Mouse (Mus musculus): Measurements from ENCODE around the gene Ppp1r37.
A peak's percentile ranks its signal among the peaks of the same experiment; 100 is the strongest.
"Not testable (repeated sequence)": the region's sequence is repeated elsewhere in the genome, so short reads cannot be mapped to it uniquely, and the experiment has no call there.

The Ppp1r37 gene

GRCm38 (mm10) chr7:19562643-19563410, at the start of gene Ppp1r37:
TSS of gene Ppp1r37 (minus strand) at chr7:19563076.
- DNase-seq, result no peak

DNA sequence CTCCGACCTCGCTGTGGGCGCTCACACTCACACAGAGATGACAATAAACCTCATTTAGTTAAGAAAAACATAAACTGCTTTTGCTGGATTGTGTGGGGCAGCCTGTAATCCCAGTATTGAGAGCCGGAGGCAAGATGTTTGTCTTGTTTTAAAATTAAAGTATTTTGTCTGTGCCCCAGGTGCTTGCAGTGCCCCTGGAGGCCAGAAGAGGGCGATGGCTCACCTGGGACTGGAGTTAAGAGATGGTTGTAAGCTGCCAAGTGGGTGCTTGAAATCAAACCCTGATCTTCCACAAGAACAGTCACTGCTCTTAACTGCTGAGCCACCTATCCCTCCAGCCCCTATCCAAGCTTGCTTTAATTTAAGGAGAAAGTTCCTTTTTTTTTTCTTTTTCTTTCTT, 48.1 kb upstream of the Ppp1r37 start:
- DNase-seq, result no peak

DNA sequence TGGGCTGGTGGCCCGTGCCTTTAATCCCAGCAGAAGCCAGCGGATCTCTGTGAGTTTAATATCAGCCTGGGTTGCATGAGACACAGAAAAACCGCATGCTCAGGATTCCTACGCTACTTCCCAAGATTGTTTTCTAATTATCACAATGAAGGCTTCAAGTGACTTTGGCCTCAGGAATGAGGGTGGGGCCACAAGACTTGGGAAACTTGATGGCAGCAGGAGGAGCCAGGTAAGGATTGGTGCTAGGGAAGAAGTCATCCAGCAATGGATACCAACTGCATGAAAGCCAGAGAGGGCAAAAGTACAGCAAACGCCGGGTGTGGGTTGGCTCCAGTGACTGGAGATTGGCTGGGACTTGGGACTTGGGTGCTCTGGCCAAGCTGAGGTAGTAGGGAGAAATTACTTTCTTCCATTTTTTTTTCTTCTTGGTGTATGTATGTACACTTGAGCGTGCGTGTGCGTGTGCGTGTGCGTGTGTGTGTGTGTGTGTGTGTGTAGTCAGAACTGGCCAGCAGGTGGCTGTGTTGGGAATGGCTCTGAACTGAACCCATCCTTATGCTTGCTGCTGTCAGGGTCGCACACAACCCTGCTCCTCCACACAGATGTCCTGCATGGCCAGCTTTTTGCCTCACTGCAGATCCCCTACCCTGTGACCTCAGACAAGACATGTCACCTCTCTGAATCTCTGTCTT, 46.9 kb upstream of the Ppp1r37 start:
- DNase-seq, result no peak

DNA sequence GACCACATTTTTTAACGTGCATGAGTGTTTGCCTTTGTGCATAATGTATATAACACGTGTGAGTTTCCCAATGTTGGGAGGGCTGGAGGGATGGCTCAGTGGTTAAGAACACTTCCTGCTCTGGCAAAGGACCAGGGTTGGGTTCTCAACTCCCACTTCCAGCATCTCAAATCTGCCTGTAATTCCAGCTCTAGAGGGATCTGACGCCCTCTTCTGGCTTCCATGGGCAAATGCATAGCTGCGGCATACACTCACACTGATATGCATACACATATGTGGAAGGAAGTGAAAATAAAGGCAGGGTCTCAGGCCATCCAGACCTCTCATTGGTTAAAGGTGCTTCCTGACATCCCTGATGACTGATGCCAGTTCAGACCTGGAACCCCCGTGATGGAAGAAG, 44.4 kb upstream of the Ppp1r37 start:
- DNase-seq, result no peak

DNA sequence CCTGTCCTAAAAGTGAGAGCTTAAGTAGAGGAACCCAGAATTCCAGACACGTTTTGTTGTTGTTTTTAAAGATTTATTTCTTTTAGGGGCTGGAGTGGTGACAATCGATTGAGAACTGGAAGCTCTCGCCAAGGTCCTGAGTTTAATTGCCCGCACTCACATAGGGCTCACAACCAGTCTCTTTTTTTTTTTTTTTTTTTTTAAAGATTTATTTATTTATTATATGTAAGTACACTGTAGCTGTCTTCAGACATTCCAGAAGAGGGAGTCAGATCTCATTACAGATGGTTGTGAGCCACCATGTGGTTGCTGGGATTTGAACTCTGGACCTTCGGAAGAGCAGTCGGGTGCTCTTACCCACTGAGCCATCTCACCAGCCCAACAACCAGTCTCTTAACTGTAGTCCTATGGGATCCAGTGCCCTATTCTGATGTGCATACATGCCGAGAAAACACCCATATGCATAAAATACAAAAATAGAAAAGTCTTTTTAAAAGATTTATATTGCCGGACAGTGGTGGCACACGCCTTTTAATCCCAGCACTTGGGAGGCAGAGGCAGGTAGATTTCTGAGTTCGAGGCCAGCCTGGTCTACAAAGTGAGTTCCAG, 41.8 kb upstream of the Ppp1r37 start:
- not testable (repeated sequence) for DNase-seq

DNA sequence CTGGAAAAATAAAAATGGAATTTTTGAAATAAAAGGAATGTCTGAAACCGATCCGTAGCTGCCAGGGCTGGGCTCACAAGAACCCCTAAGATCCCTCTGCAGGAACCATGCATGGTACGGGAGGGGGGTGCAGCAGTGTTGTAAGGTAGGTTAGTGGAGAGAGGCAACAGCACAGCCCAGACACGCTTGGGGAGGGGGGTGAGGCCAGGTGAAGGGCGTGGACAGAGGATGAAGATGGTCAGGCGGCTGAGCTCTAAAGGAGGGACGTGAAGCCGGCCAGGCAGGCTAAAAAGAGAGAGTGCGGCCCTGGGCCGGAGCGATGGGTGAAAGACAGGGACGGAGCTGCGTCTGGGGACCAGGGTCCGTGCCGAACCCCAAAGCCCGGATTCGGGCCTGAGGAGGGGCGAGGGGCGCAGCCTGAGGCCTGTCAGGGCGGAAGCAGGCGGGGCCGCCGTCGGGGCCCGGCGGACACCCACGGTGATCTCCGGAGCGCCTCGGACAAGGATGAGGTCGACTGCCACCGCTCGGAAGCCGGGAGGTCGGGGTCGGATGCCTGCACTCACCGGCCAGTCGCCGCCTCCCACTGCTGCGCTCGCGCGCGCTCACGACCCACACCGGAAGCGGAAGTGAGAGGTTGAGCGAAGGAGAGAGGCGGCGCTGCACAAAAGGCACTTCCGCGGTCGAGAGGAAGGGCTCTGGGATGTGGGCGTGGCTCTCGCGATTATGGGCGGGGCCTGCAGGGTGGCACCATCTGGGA, 41.2 kb upstream of the Ppp1r37 start, which contains the start of gene Clasrp:
Gene Clasrp (minus strand): TSS at position 638 of the 757 bp plus-strand sequence.
- peak; percentile 96 to 97 for DNase-seq

GRCm38 (mm10) chr7:19603055-19603454, 40.2 kb upstream of the Ppp1r37 start:
- DNase-seq, result no peak

DNA sequence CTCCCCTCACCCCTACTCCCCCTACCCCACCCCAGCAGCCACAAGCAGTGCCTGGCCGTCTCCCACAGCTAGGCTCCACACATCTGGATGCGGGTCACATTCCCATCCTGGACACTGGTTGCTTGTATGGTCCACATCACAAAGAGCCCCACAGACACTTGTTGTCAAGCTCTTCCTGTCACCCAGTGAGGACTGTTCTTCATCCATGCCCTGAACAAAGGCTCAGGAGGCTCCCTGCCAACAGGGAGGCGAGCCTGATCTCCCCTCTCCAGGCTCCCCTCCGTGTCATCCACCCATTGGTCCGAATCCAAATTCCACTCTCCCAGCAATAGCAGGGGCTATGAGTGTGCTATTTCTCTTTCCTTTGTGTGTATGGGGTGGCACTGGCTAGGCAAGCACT, 37.7 kb upstream of the Ppp1r37 start:
- DNase-seq, result peak in 1 of 2 experiments; percentile 45

DNA sequence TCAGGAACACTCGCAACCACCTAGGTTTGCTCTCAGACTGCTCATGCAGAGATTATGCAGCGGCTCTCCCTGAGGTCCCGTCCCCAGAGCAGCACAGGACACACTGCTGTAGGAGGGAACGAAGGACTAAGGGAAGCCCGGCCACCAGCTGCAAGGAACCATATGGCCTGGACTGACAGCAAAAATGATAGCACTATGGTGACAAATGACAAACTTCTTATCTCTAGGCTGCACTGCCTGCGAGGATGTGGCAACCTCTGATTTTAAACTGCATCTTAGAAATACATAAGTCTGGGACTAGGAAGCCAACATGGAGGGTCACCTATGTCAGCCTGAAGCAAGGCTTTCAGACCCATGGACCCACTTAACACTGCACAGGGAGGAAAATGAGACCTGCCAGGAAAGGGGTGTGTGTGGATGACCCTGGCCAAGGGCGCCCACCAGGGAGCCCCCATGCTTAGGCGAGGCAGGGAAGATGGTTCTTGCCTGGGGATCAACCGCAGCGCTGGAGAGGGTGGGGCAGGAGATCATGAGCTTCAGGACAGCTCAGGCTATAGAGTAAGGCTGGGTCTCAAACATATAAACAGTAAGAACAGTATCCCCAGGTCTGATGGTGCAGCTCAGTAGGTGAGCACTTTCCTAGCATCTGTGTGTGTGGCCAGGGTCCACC, 30.3 kb upstream of the Ppp1r37 start:
- no peak for DNase-seq

DNA sequence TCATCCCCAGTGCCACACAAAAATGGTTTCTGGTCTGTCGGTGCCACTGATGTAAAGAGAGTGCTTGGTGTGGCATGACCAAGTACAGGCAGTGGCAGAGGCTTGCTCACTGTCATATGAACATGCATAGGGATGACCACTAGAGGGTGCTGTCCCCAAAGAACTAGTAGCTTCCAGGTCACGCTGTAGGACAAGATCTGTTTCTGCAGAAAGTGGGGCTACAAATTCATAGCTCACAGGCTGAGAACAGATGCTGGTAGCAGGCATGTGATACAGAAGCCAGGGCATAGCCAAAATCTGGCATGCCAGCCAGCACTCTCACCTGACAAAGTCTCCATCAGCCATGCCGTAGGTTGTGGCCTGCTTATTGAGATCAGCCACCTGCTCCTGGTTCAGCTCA, 27.0 kb upstream of the Ppp1r37 start:
- peak; percentile 86 to 88 for DNase-seq

- DNase-seq, result peak; percentile 29 to 53
These were observed 26.3 kb upstream of the Ppp1r37 start for GRCm38 (mm10) chr7:19589207-19589606.

DNA sequence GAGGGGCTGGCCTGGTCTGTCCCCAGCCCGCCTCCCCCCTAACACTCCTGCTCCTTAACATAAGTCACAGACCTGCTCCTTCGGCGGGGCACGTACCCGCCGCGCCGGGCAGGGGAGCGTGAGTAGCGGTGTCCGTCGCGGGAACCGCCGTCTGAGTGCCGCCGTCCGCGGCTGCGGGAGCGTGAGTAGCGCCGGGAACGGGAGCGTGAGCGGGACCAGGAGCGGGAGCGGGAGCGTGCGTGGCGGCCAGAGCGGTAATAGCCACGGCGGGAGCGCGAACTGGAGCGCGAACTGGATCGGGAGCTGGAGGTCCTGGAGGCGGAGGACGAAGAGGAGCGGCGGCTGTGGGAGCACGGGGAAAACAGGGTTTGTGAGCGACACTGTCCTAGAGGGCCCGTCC, 23.4 kb upstream of the Ppp1r37 start:
- no peak for DNase-seq

- no peak for DNase-seq
These were observed 17.8 kb upstream of the Ppp1r37 start for GRCm38 (mm10) chr7:19580634-19581033.

DNA sequence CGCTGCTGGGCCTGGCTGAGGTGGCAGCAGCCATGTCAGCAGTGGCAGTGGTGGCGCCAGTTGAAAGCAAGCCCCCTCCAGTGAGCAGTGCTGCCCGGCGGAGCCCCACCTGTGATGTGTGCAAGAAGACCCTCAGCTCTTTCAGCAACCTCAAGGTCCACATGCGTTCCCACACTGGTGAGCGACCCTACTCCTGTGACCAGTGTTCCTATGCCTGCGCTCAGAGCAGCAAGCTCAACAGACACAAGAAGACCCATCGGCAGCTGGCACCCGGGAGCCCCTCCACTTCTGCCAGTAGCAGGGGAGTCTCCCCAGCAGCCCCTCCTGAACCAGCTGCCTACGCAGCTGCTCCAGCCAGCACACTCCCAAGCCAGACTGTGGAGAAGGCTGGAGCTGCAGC, 16.9 kb upstream of the Ppp1r37 start:
- DNase-seq, result no peak

GRCm38 (mm10) chr7:19578436-19578835, 15.6 kb upstream of the Ppp1r37 start:
- DNase-seq, result no peak

GRCm38 (mm10) chr7:19577877-19578414, 15.1 kb upstream of the Ppp1r37 start:
- peak in 1 of 2 experiments; percentile 61 for DNase-seq

- DNase-seq, result peak; percentile 50 to 60
These were observed 14.4 kb upstream of the Ppp1r37 start, which contains the start of the genes Zfp296 and Gemin7 for GRCm38 (mm10) chr7:19577141-19577852. TSS of gene Zfp296 (plus strand) at chr7:19577287. TSS of gene Gemin7 (minus strand) at chr7:19577595.

GRCm38 (mm10) chr7:19575559-19575958, 12.7 kb upstream of the Ppp1r37 start:
- no peak for DNase-seq

- DNase-seq, result no peak
These were observed 10.9 kb upstream of the Ppp1r37 start for GRCm38 (mm10) chr7:19573776-19574140.

GRCm38 (mm10) chr7:19572926-19573775, 10.3 kb upstream of the Ppp1r37 start:
- DNase-seq, result peak; percentile 75 to 84

All from cerebellum, adult 18-20 months (tissue).